Mouse (Mus musculus) heart, embryonic 11.5 days (tissue): ENCODE results near the gene Gjc2. TPM values are rescaled to one million over a fixed set of nuclear protein-coding genes. Genes with fewer than 3 reads are reported as not detected.

Experiments used
- ATAC-seq: fragments of 200-750 bp; cut with Nextera tagmentation; replicated peaks from 2 replicates; pipeline ENCODE4 v1.8.0; 2017; ENCODE audit warnings: moderate library complexity; ENCODE audit not compliant: insufficient number of reproducible peaks, low FRiP score, low TSS enrichment
- H3K27ac ChIP-seq: fragments of 300-500 bp; sonication (generic); 2 replicates; pipeline ENCODE4 v1.5.1; 2014; ENCODE audit warnings: mild to moderate bottlenecking, low read depth, low read length
- H3K27me3 ChIP-seq: fragments of 300-500 bp; sonication (generic); 2 replicates; pipeline ENCODE4 v1.6.1; 2014; ENCODE audit warnings: mild to moderate bottlenecking, low read length, mixed read lengths; ENCODE audit not compliant: control insufficient read depth, insufficient read depth
- H3K36me3 ChIP-seq: fragments of 300-500 bp; sonication (generic); 2 replicates; pipeline ENCODE4 v1.6.1; 2014; ENCODE audit warnings: mild to moderate bottlenecking, low read length, moderate library complexity, mixed read lengths; ENCODE audit not compliant: control insufficient read depth, insufficient read depth
- H3K4me1 ChIP-seq: fragments of 300-500 bp; sonication (generic); 2 replicates; pipeline ENCODE4 v1.6.1; 2014; ENCODE audit warnings: low read length; ENCODE audit not compliant: control insufficient read depth, insufficient read depth
- H3K4me2 ChIP-seq: fragments of 300-500 bp; sonication (generic); 2 replicates; pipeline ENCODE4 v1.6.1; 2014; ENCODE audit warnings: mild to moderate bottlenecking, moderate library complexity
- H3K4me3 ChIP-seq: fragments of 300-500 bp; sonication (generic); 2 replicates; pipeline ENCODE4 v1.5.1; 2014; ENCODE audit warnings: low read depth, low read length
- H3K9ac ChIP-seq: fragments of 300-500 bp; sonication (generic); 2 replicates; pipeline ENCODE4 v1.6.1; 2014; ENCODE audit warnings: mild to moderate bottlenecking, low read depth, low read length, moderate library complexity
- H3K9me3 ChIP-seq: fragments of 300-500 bp; sonication (generic); replicated peaks from 2 replicates; pipeline ENCODE4 v1.6.1; 2016; ENCODE audit warnings: low read length; ENCODE audit not compliant: control insufficient read depth
- WGBS: fragments of 180-500 bp; shearing (Covaris S2); extraction: QIAGEN DNeasy Blood & Tissue Kit; methylation state at CpG from one replicate; pipeline ENCODE4 v1.1.7; 2014; ENCODE audit not compliant: insufficient replicate concordance; 5-methylcytosine and 5-hydroxymethylcytosine counted together
- polyA plus RNA-seq: library from polyadenylated mRNA; unstranded; fragments of >200 nt; fragmentation: Nextera tagmentation; extraction: Ambion mirVana; gene quantifications from 2 replicates; pipeline ENCODE4 v1.2.1, GENCODE M21; 2014

The Gjc2 gene
- polyA plus RNA-seq, 1 experiment from 2014 or later: 0.11 TPM

GRCm38 (mm10) chr11:59159099-59159498 lies 23.9 kb downstream of the Gjc2 start:
- H3K27me3 ChIP-seq: no peaks in the 10 kb centered on the region
- no peak for ATAC-seq
- WGBS: 92% methylated on average over 13 of the region's 13 CpGs
- H3K4me3 ChIP-seq: no peak overlapping the region
- no peaks in the 10 kb centered on the region; the same call in 1 of the 2 replicates for H3K36me3 ChIP-seq
- no peak overlapping the region for H3K27ac ChIP-seq
- no peak overlapping the region for H3K4me2 ChIP-seq
- H3K4me1 ChIP-seq: peaks cover 15% of the 10 kb centered on the region
- H3K9me3 ChIP-seq: no peaks in the 10 kb centered on the region
- H3K9ac ChIP-seq: no peak overlapping the region

- no peaks in the 10 kb centered on the region for H3K27me3 ChIP-seq
- H3K4me2 ChIP-seq: no peak overlapping the region
- H3K9me3 ChIP-seq: no peaks in the 10 kb centered on the region
- H3K27ac ChIP-seq: no peak overlapping the region
- H3K4me3 ChIP-seq: no peak overlapping the region
- H3K4me1 ChIP-seq: peaks cover 3% of the 10 kb centered on the region
- H3K9ac ChIP-seq: no peak overlapping the region
- no peak for ATAC-seq
- WGBS: 94% methylated on average over 5 of the region's 5 CpGs
- H3K36me3 ChIP-seq: no peaks in the 10 kb centered on the region; the same call in 1 of the 2 replicates
Observed at GRCm38 (mm10) chr11:59155900-59156299, 27.1 kb downstream of the Gjc2 start.

- H3K4me3 ChIP-seq: no peak overlapping the region
- no peaks in the 10 kb centered on the region; the same call in 1 of the 2 replicates for H3K36me3 ChIP-seq
- ATAC-seq: peak; percentile 37; the same call in 1 of the 2 replicates
- H3K27ac ChIP-seq: peak overlapping the region; percentile 0; the same call in 1 of the 2 replicates
- H3K4me2 ChIP-seq: no peak overlapping the region
- peaks cover 3% of the 10 kb centered on the region for H3K4me1 ChIP-seq
- H3K9me3 ChIP-seq: no peaks in the 10 kb centered on the region
- no peak overlapping the region for H3K9ac ChIP-seq
- WGBS: 69% methylated on average over 7 of the region's 7 CpGs
- H3K27me3 ChIP-seq: no peaks in the 10 kb centered on the region
Observed at GRCm38 (mm10) chr11:59154220-59154619, 28.8 kb downstream of the Gjc2 start.

- ATAC-seq: no peak
Observed at GRCm38 (mm10) chr11:59151729-59152128, 31.3 kb downstream of the Gjc2 start.

GRCm38 (mm10) chr11:59149302-59149701 lies 33.7 kb downstream of the Gjc2 start:
- ATAC-seq: no peak
- Histone ChIP-seq H3K9me3 (no peaks in the 10 kb centered on the region), H3K9ac (no peak overlapping the region), H3K27me3 (no peaks in the 10 kb centered on the region), H3K4me1 (peaks cover 3% of the 10 kb centered on the region), H3K27ac (no peak overlapping the region), H3K4me2 (no peak overlapping the region), H3K36me3 (no peaks in the 10 kb centered on the region), H3K4me3 (no peak overlapping the region)
- 72% methylated on average over 3 of the region's 3 CpGs for WGBS

More at GRCm38 (mm10) chr11:59151729-59152128, 31.3 kb downstream of the Gjc2 start:
- Histone ChIP-seq H3K27me3 (no peaks in the 10 kb centered on the region), H3K36me3 (no peaks in the 10 kb centered on the region), H3K9me3 (no peaks in the 10 kb centered on the region), H3K4me1 (peaks cover 3% of the 10 kb centered on the region), H3K4me2 (no peak overlapping the region), H3K4me3 (no peak overlapping the region), H3K9ac (no peak overlapping the region), H3K27ac (no peak overlapping the region)
- 33% methylated on average over 3 of the region's 3 CpGs for WGBS

GRCm38 (mm10) chr11:59142962-59143361 lies 40.1 kb downstream of the Gjc2 start:
- H3K4me1 ChIP-seq: peaks cover 15% of the 10 kb centered on the region
- no peak for ATAC-seq
- WGBS: 83% methylated on average over 5 of the region's 5 CpGs

GRCm38 (mm10) chr11:59141772-59142370 lies 41.1 kb downstream of the Gjc2 start:
- Histone ChIP-seq H3K4me3 (peak overlapping the region; percentile 20; the same call in 1 of the 2 replicates), H3K27ac (no peak overlapping the region), H3K4me2 (peak overlapping the region; percentile 44), H3K27me3 (peaks cover 10% of the 10 kb centered on the region), H3K4me1 (peaks cover 23% of the 10 kb centered on the region), H3K9me3 (no peaks in the 10 kb centered on the region), H3K36me3 (no peaks in the 10 kb centered on the region), H3K9ac (no peak overlapping the region; the same call in 1 of the 2 replicates)
- WGBS: 4% methylated on average over 13 of the region's 14 CpGs
- 0 out of 2 replicates have a peak, but pooled peaks have one; percentile 24 for ATAC-seq

More at GRCm38 (mm10) chr11:59142962-59143361, 40.1 kb downstream of the Gjc2 start:
- Histone ChIP-seq H3K27ac (no peak overlapping the region), H3K9me3 (no peaks in the 10 kb centered on the region), H3K27me3 (peaks cover 4% of the 10 kb centered on the region; the same call in 1 of the 2 replicates), H3K9ac (no peak overlapping the region), H3K4me2 (no peak overlapping the region), H3K4me3 (no peak overlapping the region), H3K36me3 (no peaks in the 10 kb centered on the region)

GRCm38 (mm10) chr11:59138537-59139486 lies 44.2 kb downstream of the Gjc2 start:
- peaks cover 37% of the 10 kb centered on the region for H3K27me3 ChIP-seq
- peak overlapping the region; percentile 84 for H3K9ac ChIP-seq
- H3K9me3 ChIP-seq: no peaks in the 10 kb centered on the region
- 35% methylated on average over 19 of the region's 19 CpGs for WGBS
- peaks cover 34% of the 10 kb centered on the region for H3K4me1 ChIP-seq
- H3K4me3 ChIP-seq: peak overlapping the region; percentile 37
- peak overlapping the region; percentile 90 for H3K27ac ChIP-seq
- ATAC-seq: 0 out of 2 replicates have a peak, but pooled peaks have one; percentile 36
- H3K36me3 ChIP-seq: no peaks in the 10 kb centered on the region
- H3K4me2 ChIP-seq: peak overlapping the region; percentile 66
